Mouse (Mus musculus) liver, postnatal 0 days (tissue): ENCODE measurements at regions not wholly inside any gene's neighbourhood (a gene's known extent, or its start where the extent isn't known, plus 50 kb on each side); places are given as distances from the start of the nearest gene placed in this dataset.
A peak's percentile ranks its signal among the peaks of the same experiment; 100 is the strongest.

Experiments
- ATAC-seq: fragments of 200-750 bp; cut with Nextera tagmentation; 2 replicates; pipeline ENCODE4 v1.8.0; 2017; ENCODE audit warnings: mild to moderate bottlenecking, moderate library complexity
- DNase-seq: peaks from one replicate; pipeline ENCODE4 v3.0.0-alpha.2; 2016
- H3K27ac ChIP-seq: fragments of 300-500 bp; sonication (generic); 2 replicates; pipeline ENCODE4 v1.5.1; 2014; ENCODE audit warnings: antibody characterized with exemption, moderate library complexity, mild to moderate bottlenecking, low read depth
- H3K27me3 ChIP-seq: fragments of 300-500 bp; sonication (generic); 2 replicates; pipeline ENCODE4 v1.6.1; 2014; ENCODE audit warnings: low read length, control low read depth, mixed read lengths; ENCODE audit not compliant: insufficient read depth
- H3K36me3 ChIP-seq: fragments of 300-500 bp; sonication (generic); replicated peaks from 2 replicates; pipeline ENCODE4 v1.6.1; 2014; ENCODE audit warnings: mild to moderate bottlenecking, control low read depth, low read length, moderate library complexity, mixed read lengths; ENCODE audit not compliant: insufficient read depth
- H3K4me1 ChIP-seq: fragments of 300-500 bp; sonication (generic); 2 replicates; pipeline ENCODE4 v1.6.1; 2014; ENCODE audit warnings: antibody characterized with exemption, mild to moderate bottlenecking, control low read depth; ENCODE audit not compliant: insufficient read depth
- H3K4me2 ChIP-seq: fragments of 300-500 bp; sonication (generic); 2 replicates; pipeline ENCODE4 v1.6.1; 2014; ENCODE audit warnings: low read depth, mild to moderate bottlenecking, low read length, moderate library complexity, mixed read lengths
- H3K4me3 ChIP-seq: fragments of 300-500 bp; sonication (generic); 2 replicates; pipeline ENCODE4 v1.5.1; 2014; ENCODE audit warnings: low read depth, low read length
- H3K9ac ChIP-seq: fragments of 300-500 bp; sonication (generic); replicated peaks from 2 replicates; pipeline ENCODE4 v1.6.1; 2014; ENCODE audit warnings: mild to moderate bottlenecking, moderate library complexity
- H3K9me3 ChIP-seq: fragments of 300-500 bp; sonication (generic); 2 replicates; pipeline ENCODE4 v1.6.1; 2016; ENCODE audit warnings: mild to moderate bottlenecking, control low read depth, low read length, mixed read lengths
- CTCF ChIP-seq: sonication (generic); IDR thresholded peaks from 2 replicates; pipeline ENCODE4 v1.5.1; 2016; ENCODE audit warnings: antibody characterized with exemption, low read depth
- EP300 ChIP-seq: IDR thresholded peaks from 2 replicates; pipeline ENCODE4 v1.6.1; 2016; ENCODE audit warnings: antibody characterized with exemption, low read depth, mild to moderate bottlenecking
- whole genome bisulfite sequencing: fragments of 180-500 bp; shearing (Covaris S2); extraction: QIAGEN DNeasy Blood & Tissue Kit; methylation state at CpG from one replicate; pipeline ENCODE4 v1.1.7; 2014; ENCODE audit not compliant: insufficient replicate concordance; 5-methylcytosine and 5-hydroxymethylcytosine counted together

- H3K4me1 ChIP-seq: no peaks in the 10 kb centered on the region
- no peak overlapping the region for H3K9ac ChIP-seq
- H3K4me3 ChIP-seq: no peak overlapping the region
- H3K27me3 ChIP-seq: no peaks in the 10 kb centered on the region
- no peaks in the 10 kb centered on the region for H3K9me3 ChIP-seq
- TF ChIP-seq EP300 (no peak), CTCF (no peak)
- no peak overlapping the region for H3K4me2 ChIP-seq
- DNase-seq (no peak), ATAC-seq (no peak)
- 75% methylated on average over 3 of the region's 3 CpGs for WGBS
- no peak overlapping the region for H3K27ac ChIP-seq
- no peaks in the 10 kb centered on the region for H3K36me3 ChIP-seq
Observed at GRCm38 (mm10) chrX:139392777-139393176, 59.3 kb downstream of the Trap1a start.

- no peaks in the 10 kb centered on the region for H3K4me1 ChIP-seq
- H3K27ac ChIP-seq: no peak overlapping the region
- no peaks in the 10 kb centered on the region for H3K9me3 ChIP-seq
- DNase-seq (peak; percentile 65), ATAC-seq (no peak)
- no peaks in the 10 kb centered on the region for H3K36me3 ChIP-seq
- H3K9ac ChIP-seq: no peak overlapping the region
- WGBS: 50% methylated on average over 6 of the region's 6 CpGs
- TF ChIP-seq EP300: no peak
- TF ChIP-seq CTCF: peak; percentile 77
- no peaks in the 10 kb centered on the region for H3K27me3 ChIP-seq
- H3K4me3 ChIP-seq: no peak overlapping the region
- no peak overlapping the region for H3K4me2 ChIP-seq
Observed at GRCm38 (mm10) chrX:139416701-139417100, 63.5 kb upstream of the D330045A20Rik start.

DNA sequence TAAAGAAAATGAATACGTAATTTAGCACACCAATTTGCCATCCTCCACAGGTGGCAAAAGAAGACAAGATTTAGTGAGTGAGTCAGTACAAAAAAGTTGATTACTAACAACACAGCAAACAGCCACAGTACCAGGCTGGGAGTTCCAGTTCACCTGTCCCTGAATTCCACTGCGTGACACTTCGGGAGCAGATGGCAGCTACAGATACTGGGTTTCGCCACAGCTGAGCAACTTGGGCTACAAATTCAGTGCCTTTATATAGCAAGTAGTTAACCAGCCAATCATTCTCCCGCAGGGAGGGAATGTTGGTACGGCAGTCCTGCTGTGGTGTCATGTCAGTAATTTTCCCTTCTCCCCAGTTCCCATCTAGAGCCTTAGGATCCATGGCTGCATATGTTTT lies 60.3 kb upstream of the D330045A20Rik start:
- no peaks in the 10 kb centered on the region for H3K36me3 ChIP-seq
- DNase-seq: no peak

DNA sequence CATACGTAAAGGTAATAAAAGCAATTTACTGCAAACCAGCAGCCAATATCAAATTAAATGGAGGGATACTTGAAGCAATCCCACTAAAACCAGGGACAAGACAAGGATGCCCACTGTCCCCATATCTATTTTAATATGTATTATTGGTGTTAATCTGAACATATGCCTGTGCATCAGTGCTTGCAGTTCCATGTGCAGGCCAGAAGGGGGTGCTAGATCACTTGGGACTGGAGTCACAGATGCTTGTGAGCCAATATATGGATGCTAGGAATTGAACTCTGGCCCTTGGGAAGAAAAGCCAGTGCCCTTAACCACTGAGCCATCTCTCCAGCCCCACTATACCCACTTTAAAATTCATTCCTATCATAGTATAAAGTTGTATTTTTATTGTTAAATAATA lies 55.9 kb upstream of the D330045A20Rik start:
- no peaks in the 10 kb centered on the region for H3K4me1 ChIP-seq
- H3K4me2 ChIP-seq: no peak overlapping the region
- DNase-seq: peak; percentile 13
- H3K36me3 ChIP-seq: no peaks in the 10 kb centered on the region
- no peak overlapping the region for H3K27ac ChIP-seq
- H3K27me3 ChIP-seq: no peaks in the 10 kb centered on the region
- H3K4me3 ChIP-seq: no peak overlapping the region
- TF ChIP-seq EP300 (no peak), CTCF (peak; percentile 68)
- no peak overlapping the region for H3K9ac ChIP-seq
- WGBS: 86% methylated on average over 1 of the region's 1 CpGs
- H3K9me3 ChIP-seq: no peaks in the 10 kb centered on the region
- no peak for ATAC-seq

More for the DNA sequence above, 60.3 kb upstream of the D330045A20Rik start:
- H3K4me2 ChIP-seq: no peak overlapping the region
- H3K27ac ChIP-seq: no peak overlapping the region
- no peaks in the 10 kb centered on the region for H3K9me3 ChIP-seq
- ATAC-seq: no peak
- 84% methylated on average over 6 of the region's 6 CpGs for WGBS
- no peaks in the 10 kb centered on the region for H3K4me1 ChIP-seq
- no peak overlapping the region for H3K4me3 ChIP-seq
- H3K9ac ChIP-seq: no peak overlapping the region
- no peaks in the 10 kb centered on the region for H3K27me3 ChIP-seq
- TF ChIP-seq EP300 (no peak), CTCF (no peak)
